Mouse (Mus musculus): ENCODE results near the gene Smyd3. TPM values are rescaled to one million over a fixed set of nuclear protein-coding genes. Genes with fewer than 3 reads are reported as not detected.

Gene Smyd3
- polyA plus RNA-seq, 1 experiment = 3.0 TPM

GRCm38 (mm10) chr1:179087033-179087998 lies 430.5 kb downstream of the Smyd3 start:
- Histone ChIP-seq H3K27ac (replicated peaks; ENCODE audit: low read depth, low read length) (no peak overlapping the region), H3K4me3 (ENCODE audit: insufficient read depth, low read depth, low read length) (no peak overlapping the region), H3K4me1 (ENCODE audit: control insufficient read depth, insufficient read depth, insufficient read length, low read length) (no peaks in the 10 kb centered on the region)

GRCm38 (mm10) chr1:179086208-179086607 lies 431.6 kb downstream of the Smyd3 start:
- Histone ChIP-seq H3K4me1 (ENCODE audit: control insufficient read depth, insufficient read depth, insufficient read length, low read length) (no peaks in the 10 kb centered on the region), H3K4me3 (ENCODE audit: insufficient read depth, low read depth, low read length) (no peak overlapping the region)

GRCm38 (mm10) chr1:179083098-179083497 lies 434.7 kb downstream of the Smyd3 start:
- Histone ChIP-seq H3K27ac (replicated peaks; ENCODE audit: low read depth, low read length) (no peak overlapping the region), H3K4me1 (ENCODE audit: control insufficient read depth, insufficient read depth, insufficient read length, low read length) (no peaks in the 10 kb centered on the region), H3K4me3 (ENCODE audit: insufficient read depth, low read depth, low read length) (no peak overlapping the region)

More at GRCm38 (mm10) chr1:179086208-179086607, 431.6 kb downstream of the Smyd3 start:
- no peak overlapping the region for H3K27ac ChIP-seq (replicated peaks; ENCODE audit: low read depth, low read length)

- no peak overlapping the region for H3K4me3 ChIP-seq (ENCODE audit: insufficient read depth, low read depth, low read length)
- H3K4me1 ChIP-seq (ENCODE audit: control insufficient read depth, insufficient read depth, insufficient read length, low read length) = no peaks in the 10 kb centered on the region
- H3K27ac ChIP-seq (replicated peaks; ENCODE audit: low read depth, low read length) = no peak overlapping the region
Measured at GRCm38 (mm10) chr1:179073846-179074245, 444.0 kb downstream of the Smyd3 start.

GRCm38 (mm10) chr1:179072935-179073654 lies 444.7 kb downstream of the Smyd3 start:
- Histone ChIP-seq H3K4me3 (ENCODE audit: insufficient read depth, low read depth, low read length) (no peak overlapping the region), H3K27ac (replicated peaks; ENCODE audit: low read depth, low read length) (no peak overlapping the region), H3K4me1 (ENCODE audit: control insufficient read depth, insufficient read depth, insufficient read length, low read length) (no peaks in the 10 kb centered on the region)

- no peak overlapping the region for H3K4me3 ChIP-seq (ENCODE audit: insufficient read depth, low read depth, low read length)
- no peak overlapping the region for H3K27ac ChIP-seq (replicated peaks; ENCODE audit: low read depth, low read length)
Measured at GRCm38 (mm10) chr1:179072406-179072805, 445.4 kb downstream of the Smyd3 start.

GRCm38 (mm10) chr1:179068990-179069389 lies 448.9 kb downstream of the Smyd3 start:
- no peak overlapping the region for H3K27ac ChIP-seq (replicated peaks; ENCODE audit: low read depth, low read length)
- no peak overlapping the region for H3K4me3 ChIP-seq (ENCODE audit: insufficient read depth, low read depth, low read length)
- no peaks in the 10 kb centered on the region for H3K4me1 ChIP-seq (ENCODE audit: control insufficient read depth, insufficient read depth, insufficient read length, low read length)

More at GRCm38 (mm10) chr1:179072406-179072805, 445.4 kb downstream of the Smyd3 start:
- H3K4me1 ChIP-seq (ENCODE audit: control insufficient read depth, insufficient read depth, insufficient read length, low read length) = no peaks in the 10 kb centered on the region

GRCm38 (mm10) chr1:179065294-179065601 lies 452.6 kb downstream of the Smyd3 start:
- H3K4me1 ChIP-seq (ENCODE audit: control insufficient read depth, insufficient read depth, insufficient read length, low read length) = 0 out of 2 replicates have a peak, but pooled peaks cover 2% of the 10 kb centered on the region
- H3K4me3 ChIP-seq (ENCODE audit: insufficient read depth, low read depth, low read length) = no peak overlapping the region
- H3K27ac ChIP-seq (replicated peaks; ENCODE audit: low read depth, low read length) = no peak overlapping the region

GRCm38 (mm10) chr1:179064601-179065293 lies 453.1 kb downstream of the Smyd3 start:
- no peak overlapping the region for H3K4me3 ChIP-seq (ENCODE audit: insufficient read depth, low read depth, low read length)
- H3K4me1 ChIP-seq (ENCODE audit: control insufficient read depth, insufficient read depth, insufficient read length, low read length) = 0 out of 2 replicates have a peak, but pooled peaks cover 2% of the 10 kb centered on the region
- H3K27ac ChIP-seq (replicated peaks; ENCODE audit: low read depth, low read length) = no peak overlapping the region

- Histone ChIP-seq H3K4me3 (ENCODE audit: insufficient read depth, low read depth, low read length) (no peak overlapping the region), H3K27ac (replicated peaks; ENCODE audit: low read depth, low read length) (no peak overlapping the region), H3K4me1 (ENCODE audit: control insufficient read depth, insufficient read depth, insufficient read length, low read length) (0 out of 2 replicates have a peak, but pooled peaks cover 2% of the 10 kb centered on the region)
Measured at GRCm38 (mm10) chr1:179061759-179062168, 456.1 kb downstream of the Smyd3 start.

GRCm38 (mm10) chr1:179061053-179061452 lies 456.8 kb downstream of the Smyd3 start:
- Histone ChIP-seq H3K4me1 (ENCODE audit: control insufficient read depth, insufficient read depth, insufficient read length, low read length) (0 out of 2 replicates have a peak, but pooled peaks cover 2% of the 10 kb centered on the region), H3K4me3 (ENCODE audit: insufficient read depth, low read depth, low read length) (no peak overlapping the region), H3K27ac (replicated peaks; ENCODE audit: low read depth, low read length) (no peak overlapping the region)

- Histone ChIP-seq H3K4me3 (ENCODE audit: insufficient read depth, low read depth, low read length) (no peak overlapping the region), H3K4me1 (ENCODE audit: control insufficient read depth, insufficient read depth, insufficient read length, low read length) (0 out of 2 replicates have a peak, but pooled peaks cover 2% of the 10 kb centered on the region), H3K27ac (replicated peaks; ENCODE audit: low read depth, low read length) (no peak overlapping the region)
Measured at GRCm38 (mm10) chr1:179060113-179060955, 457.5 kb downstream of the Smyd3 start.

- no peak overlapping the region for H3K4me3 ChIP-seq (ENCODE audit: insufficient read depth, low read depth, low read length)
- H3K27ac ChIP-seq (replicated peaks; ENCODE audit: low read depth, low read length) = no peak overlapping the region
- 0 out of 2 replicates have a peak, but pooled peaks cover 2% of the 10 kb centered on the region for H3K4me1 ChIP-seq (ENCODE audit: control insufficient read depth, insufficient read depth, insufficient read length, low read length)
Measured at GRCm38 (mm10) chr1:179059286-179060112, 458.3 kb downstream of the Smyd3 start.

Measured in brown adipose tissue, adult 24 weeks (tissue).